Mouse (Mus musculus) 3134 (cell line): ENCODE measurements around the gene Shbg.
"Not testable (repeated sequence)": the region's sequence is repeated elsewhere in the genome, so short reads cannot be mapped to it uniquely, and the experiment has no call there.

Experiments
- DNase-seq: peaks from one replicate; pipeline ENCODE4 v3.0.0-alpha.2; 2011; ENCODE audit warnings: low spot score; ENCODE audit not compliant: insufficient read length; ENCODE audit errors: extremely low read depth

The Shbg gene

GRCm38 (mm10) chr11:69632284-69633089, 14.8 kb upstream of the Shbg start, which contains the start of gene Fxr2:
TSS of gene Fxr2 (plus strand) at chr11:69632990.
- peak; percentile 99 for DNase-seq

- no peak for DNase-seq
Observed at GRCm38 (mm10) chr11:69629802-69630201, 12.1 kb upstream of the Shbg start.

GRCm38 (mm10) chr11:69628286-69628685, 10.6 kb upstream of the Shbg start:
- peak; percentile 74 for DNase-seq

- DNase-seq = not testable (repeated sequence)
Observed at GRCm38 (mm10) chr11:69624339-69624738, 6.6 kb upstream of the Shbg start.

GRCm38 (mm10) chr11:69623006-69623405, 5.3 kb upstream of the Shbg start:
- DNase-seq = no peak

GRCm38 (mm10) chr11:69622406-69622805, 4.7 kb upstream of the Shbg start:
- no peak for DNase-seq

GRCm38 (mm10) chr11:69621571-69622268, 4.0 kb upstream of the Shbg start, which contains the start of gene Sat2:
TSS of gene Sat2 (plus strand) at chr11:69622024.
- peak; percentile 80 for DNase-seq

- no peak for DNase-seq
Observed at GRCm38 (mm10) chr11:69620394-69621081, 2.8 kb upstream of the Shbg start.

GRCm38 (mm10) chr11:69616781-69617180, 924 bp downstream of the Shbg start:
- no peak for DNase-seq

GRCm38 (mm10) chr11:69614257-69614588, 3.5 kb downstream of the Shbg start:
- DNase-seq = not testable (repeated sequence)

- DNase-seq = peak; percentile 48
Observed at GRCm38 (mm10) chr11:69613553-69614256, 4.0 kb downstream of the Shbg start.

GRCm38 (mm10) chr11:69610899-69611298, 6.8 kb downstream of the Shbg start:
- DNase-seq = no peak

GRCm38 (mm10) chr11:69609416-69609815, 8.3 kb downstream of the Shbg start:
- no peak for DNase-seq

GRCm38 (mm10) chr11:69608525-69608924, 9.2 kb downstream of the Shbg start:
- no peak for DNase-seq

GRCm38 (mm10) chr11:69606832-69607231, 10.9 kb downstream of the Shbg start:
- DNase-seq = no peak

- DNase-seq = no peak
Observed at GRCm38 (mm10) chr11:69606491-69606795, 11.3 kb downstream of the Shbg start.

GRCm38 (mm10) chr11:69605726-69606490, 11.8 kb downstream of the Shbg start, which contains the start of gene Atp1b2:
TSS of gene Atp1b2 (minus strand) at chr11:69605942.
- no peak for DNase-seq

- no peak for DNase-seq
Observed at GRCm38 (mm10) chr11:69604795-69605664, 12.7 kb downstream of the Shbg start.

GRCm38 (mm10) chr11:69604347-69604746, 13.4 kb downstream of the Shbg start:
- DNase-seq = no peak
